Mouse (Mus musculus) gastrocnemius, adult 2 months (tissue): ENCODE measurements around the gene Lim2. TPM values are rescaled to one million over a fixed set of nuclear protein-coding genes. Genes with fewer than 3 reads are reported as not detected.
"Not testable (repeated sequence)": the region's sequence is repeated elsewhere in the genome, so short reads cannot be mapped to it uniquely, and the experiment has no call there.

Experiments
- DNase-seq: peaks from one replicate; pipeline ENCODE4 v3.0.0; 2022
- H3K27ac ChIP-seq: fragments of 200-600 bp; 2 replicates; pipeline ENCODE4 v1.8.1; 2022; ENCODE audit warnings: mild to moderate bottlenecking
- H3K4me3 ChIP-seq: fragments of 200-600 bp; 2 replicates; pipeline ENCODE4 v1.8.1; 2022; ENCODE audit warnings: mild to moderate bottlenecking, moderate library complexity
- CTCF ChIP-seq: fragments of 200-600 bp; IDR thresholded peaks from 2 replicates; pipeline ENCODE4 v1.8.1; 2022; ENCODE audit warnings: antibody characterized with exemption, mild to moderate bottlenecking, moderate library complexity
- intact Hi-C: fragments of 180-260 bp; cut with DNase I; formaldehyde crosslinking; loops from one replicate; pipeline ENCODE4 v1.15.1; 2025
- long read RNA-seq, 2 experiments: library from polyadenylated mRNA; stranded (forward); transcript quantifications; one replicate each; pipeline ENCODE4 v2.0.0; 2021
- total RNA-seq, 2 experiments: library from RNA; stranded (reverse); gene quantifications; 2 replicates each; pipeline ENCODE4 v1.2.3; 2021

Lim2 gene
- not detected for total RNA-seq
- long read RNA-seq, experiment 1: 0 reads
- long read RNA-seq, experiment 2: 0 reads

GRCm38 (mm10) chr7:43427406-43427805, at the start of gene Lim2:
Gene Lim2, plus strand, starts transcription at chr7:43427670.
- Histone ChIP-seq H3K27ac (no peak within 1 kb of the TSS), H3K4me3 (no peak within 1 kb of the TSS)
- intact Hi-C loops: no loop called here
- no peak for TF ChIP-seq CTCF
- DNase-seq: no peak

GRCm38 (mm10) chr7:43378226-43378625, 49.2 kb upstream of the Lim2 start:
- Histone ChIP-seq H3K27ac (no peak overlapping the region), H3K4me3 (no peak overlapping the region)
- intact Hi-C loops: loop anchor here (2.0 kb wide), 1 partner anchor 95 kb away; no protein-coding TSS in a partner anchor
- DNase-seq: peak; percentile 21
- TF ChIP-seq CTCF: peak; percentile 78

GRCm38 (mm10) chr7:43392349-43393121, 34.9 kb upstream of the Lim2 start:
- Histone ChIP-seq H3K27ac (no peak overlapping the region), H3K4me3 (no peak overlapping the region)
- no peak for TF ChIP-seq CTCF
- intact Hi-C loops: no loop called here
- DNase-seq: no peak

GRCm38 (mm10) chr7:43399501-43399900, 28.0 kb upstream of the Lim2 start:
- DNase-seq: no peak
- intact Hi-C loops: no loop called here
- H3K27ac ChIP-seq: no peak overlapping the region
- TF ChIP-seq CTCF: no peak
- no peak overlapping the region for H3K4me3 ChIP-seq

- H3K27ac ChIP-seq: no peak overlapping the region
- intact Hi-C loops: no loop called here
- no peak for TF ChIP-seq CTCF
- H3K4me3 ChIP-seq: no peak overlapping the region
- no peak for DNase-seq
Observed at GRCm38 (mm10) chr7:43402718-43403117, 24.8 kb upstream of the Lim2 start.

GRCm38 (mm10) chr7:43407573-43407972, 19.9 kb upstream of the Lim2 start:
- no peak overlapping the region for H3K4me3 ChIP-seq
- DNase-seq: no peak
- intact Hi-C loops: no loop called here
- no peak for TF ChIP-seq CTCF
- no peak overlapping the region for H3K27ac ChIP-seq

- DNase-seq: no peak
- Histone ChIP-seq H3K4me3 (no peak within 1 kb of the TSS), H3K27ac (no peak within 1 kb of the TSS)
- no peak for TF ChIP-seq CTCF
- intact Hi-C loops: no loop called here
Observed at GRCm38 (mm10) chr7:43408131-43408553, 19.3 kb upstream of the Lim2 start, which contains the start of gene Siglecg. Gene Siglecg, plus strand, starts transcription at chr7:43408204.

- no peak for DNase-seq
- no peak overlapping the region for H3K27ac ChIP-seq
- no peak overlapping the region for H3K4me3 ChIP-seq
- intact Hi-C loops: no loop called here
- TF ChIP-seq CTCF: no peak
Observed at GRCm38 (mm10) chr7:43409084-43409483, 18.4 kb upstream of the Lim2 start.

- DNase-seq, H3K27ac ChIP-seq, intact Hi-C loops, H3K4me3 ChIP-seq: not testable (repeated sequence)
Observed at GRCm38 (mm10) chr7:43411724-43412123, 15.7 kb upstream of the Lim2 start.

- intact Hi-C loops: no loop called here
- no peak for DNase-seq
- no peak for TF ChIP-seq CTCF
- Histone ChIP-seq H3K27ac (no peak overlapping the region), H3K4me3 (no peak overlapping the region)
Observed at GRCm38 (mm10) chr7:43417298-43417697, 10.2 kb upstream of the Lim2 start.

GRCm38 (mm10) chr7:43422995-43423617, 4.4 kb upstream of the Lim2 start:
- intact Hi-C loops: loop anchor here (1.0 kb wide), 1 partner anchor 43 kb away; no protein-coding TSS in a partner anchor
- TF ChIP-seq CTCF: no peak; the same call in 1 of the 2 replicates
- no peak overlapping the region for H3K4me3 ChIP-seq
- H3K27ac ChIP-seq: no peak overlapping the region
- peak; percentile 88 for DNase-seq

- Histone ChIP-seq H3K4me3 (no peak overlapping the region), H3K27ac (no peak overlapping the region)
- DNase-seq: no peak
- TF ChIP-seq CTCF: no peak
- intact Hi-C loops: loop anchor here (1.0 kb wide), 1 partner anchor 42 kb away; no protein-coding TSS in a partner anchor
Observed at GRCm38 (mm10) chr7:43423991-43424625, 3.4 kb upstream of the Lim2 start.

GRCm38 (mm10) chr7:43429500-43429899, 2.0 kb downstream of the Lim2 start:
- Histone ChIP-seq H3K4me3 (no peak overlapping the region), H3K27ac (no peak overlapping the region)
- intact Hi-C loops: no loop called here
- TF ChIP-seq CTCF: no peak
- DNase-seq: no peak
